Mouse (Mus musculus) yolk sac, embryonic 10.5 days (tissue): ENCODE data around the gene Trove2.

Source experiments
- DNase-seq: peaks from one replicate; pipeline ENCODE4 v3.0.0-alpha.2; 2017; ENCODE audit warnings: low spot score

Gene Trove2

DNA sequence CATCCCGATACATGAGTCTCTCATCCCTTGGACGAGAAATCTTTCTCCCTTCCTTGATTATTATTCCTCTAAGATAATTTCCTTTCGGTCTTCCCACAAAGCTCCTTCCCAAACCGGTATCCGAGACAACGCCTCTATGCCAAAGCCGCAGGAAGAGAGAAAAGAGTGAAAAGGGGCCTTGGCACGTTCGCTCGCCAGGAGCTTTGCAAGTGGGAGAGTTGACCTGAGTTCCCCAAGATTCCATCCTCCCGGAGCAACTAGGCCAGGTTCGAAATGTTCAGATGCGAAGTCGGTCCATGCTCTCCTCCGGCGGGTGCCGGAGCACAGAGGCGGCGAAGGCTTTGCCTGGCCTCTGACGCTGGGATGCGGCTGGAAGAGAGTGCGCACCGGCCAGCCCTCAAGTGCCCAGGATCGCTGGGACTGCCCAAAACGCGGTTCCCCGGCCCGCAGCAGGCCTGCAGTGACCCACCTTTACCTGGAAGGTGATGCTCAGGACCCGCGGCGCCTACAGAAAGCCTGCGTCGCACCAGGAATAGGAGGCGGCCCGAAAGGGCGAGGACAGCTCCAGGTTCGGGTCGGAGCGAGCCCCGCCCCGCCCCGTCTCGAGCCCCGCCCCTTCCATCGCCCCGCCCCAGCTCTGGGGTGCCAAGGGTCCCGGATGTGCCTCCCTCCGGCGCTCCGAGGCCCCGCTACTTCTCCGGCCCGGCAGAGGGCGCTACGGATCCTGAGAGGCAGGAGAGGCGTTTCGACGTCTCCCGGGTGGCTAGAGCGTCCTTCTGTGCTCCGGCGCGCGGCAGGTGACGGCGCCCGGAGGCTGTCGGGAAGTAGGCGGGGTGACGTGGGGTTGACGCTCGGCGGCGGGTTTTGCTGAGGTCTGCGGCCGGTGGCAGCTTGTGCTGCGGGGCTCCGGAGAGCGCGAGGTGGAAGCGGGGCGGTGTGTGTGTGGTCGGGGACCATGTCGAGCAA is at the start of gene Trove2, which contains the start of gene Uchl5:
Gene Trove2, minus strand, starts transcription at position 623 of the 966 bp plus-strand sequence.
Gene Uchl5, plus strand, starts transcription at position 827 of the 966 bp plus-strand sequence.
- DNase-seq: peak; percentile 98

GRCm38 (mm10) chr1:143822677-143823076 is 45.8 kb upstream of the Trove2 start:
- DNase-seq: no peak

DNA sequence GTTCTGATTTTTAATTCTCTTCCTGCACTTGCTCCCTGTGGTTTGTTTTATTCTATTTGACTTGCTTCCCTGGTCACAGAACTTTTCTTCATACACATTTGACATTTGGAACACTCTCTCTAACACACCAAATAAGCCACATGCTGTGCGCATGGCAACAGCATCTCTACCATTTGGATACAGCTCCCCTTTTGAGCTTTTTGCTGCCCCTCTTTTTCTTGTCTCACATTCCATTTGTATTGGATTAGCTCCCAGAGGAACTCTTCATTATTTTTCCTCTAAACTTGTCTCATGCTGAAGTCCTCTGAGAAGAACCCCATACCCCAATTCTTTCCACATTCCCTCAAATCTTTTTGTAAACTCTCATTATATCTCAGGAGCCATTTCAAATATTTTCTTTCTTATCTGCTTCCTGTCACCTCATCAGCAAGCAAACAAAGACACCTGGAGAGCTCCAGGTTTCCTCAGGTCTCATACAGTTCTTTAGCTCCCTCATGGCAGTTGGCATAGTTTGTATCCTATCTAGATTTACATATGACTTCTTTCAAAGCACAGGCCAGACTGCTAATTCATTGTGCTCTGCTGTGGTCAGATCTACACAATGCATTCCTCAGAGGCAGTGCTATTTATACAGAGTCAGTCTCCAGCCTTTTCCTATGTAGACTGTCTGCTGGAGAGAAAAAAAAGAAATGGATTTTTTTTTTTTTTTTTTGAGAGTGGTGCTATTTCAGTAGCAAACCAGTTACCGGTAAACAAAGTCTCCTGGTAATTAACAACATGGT is 43.4 kb upstream of the Trove2 start:
- no peak for DNase-seq

DNA sequence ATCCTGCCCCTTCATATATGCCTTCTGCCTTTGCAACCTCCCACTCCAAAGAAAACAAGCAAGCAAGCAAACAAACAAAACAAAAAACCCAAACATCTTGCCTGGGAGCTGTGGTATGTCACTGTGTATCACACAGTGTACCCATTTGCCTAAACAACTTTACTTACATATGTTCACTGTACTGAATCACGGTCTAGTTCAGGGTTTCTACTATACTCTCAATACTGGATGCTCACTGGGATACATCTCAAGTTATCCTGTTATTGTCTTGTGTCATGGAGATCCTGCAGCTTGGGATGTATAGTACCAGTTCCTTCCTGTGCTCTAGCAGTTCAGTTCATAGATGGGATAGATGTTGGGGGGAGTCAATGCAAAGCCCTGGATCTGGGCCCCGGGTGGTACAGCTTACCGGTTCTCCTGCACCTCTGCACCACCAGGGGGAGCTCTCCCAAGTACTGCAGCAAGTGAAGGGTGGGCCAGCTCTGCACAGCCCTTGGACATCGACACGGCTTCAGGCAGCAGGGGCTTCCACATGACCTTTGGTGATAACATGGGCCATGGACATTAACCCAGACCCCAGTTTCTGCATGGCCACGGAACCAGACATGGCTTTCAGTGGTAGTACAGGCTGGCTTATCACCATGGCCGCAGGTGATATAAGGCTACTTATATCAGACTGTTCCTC is 37.0 kb upstream of the Trove2 start:
- DNase-seq: peak; percentile 40

DNA sequence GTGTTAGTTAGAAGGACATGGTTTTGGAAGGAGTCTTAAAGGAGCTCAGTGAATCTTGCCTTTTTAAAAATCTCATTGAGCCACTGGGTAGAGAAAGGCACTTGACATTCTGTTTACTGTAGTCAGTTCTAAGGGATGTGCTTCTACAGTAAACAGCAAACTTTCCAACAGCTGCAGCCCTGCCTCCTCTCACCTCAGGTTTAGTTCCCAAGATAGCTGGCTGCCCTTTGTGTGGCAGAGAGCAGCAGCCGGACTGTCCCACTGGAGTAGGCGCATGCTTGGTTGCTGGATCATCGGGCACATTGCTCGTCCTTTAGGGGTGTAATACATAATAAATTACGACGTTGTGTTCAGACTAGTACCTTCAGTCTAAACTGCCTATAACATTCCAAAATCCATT is 32.2 kb upstream of the Trove2 start:
- no peak for DNase-seq

GRCm38 (mm10) chr1:143803537-143803936 is 26.7 kb upstream of the Trove2 start:
- no peak for DNase-seq

DNA sequence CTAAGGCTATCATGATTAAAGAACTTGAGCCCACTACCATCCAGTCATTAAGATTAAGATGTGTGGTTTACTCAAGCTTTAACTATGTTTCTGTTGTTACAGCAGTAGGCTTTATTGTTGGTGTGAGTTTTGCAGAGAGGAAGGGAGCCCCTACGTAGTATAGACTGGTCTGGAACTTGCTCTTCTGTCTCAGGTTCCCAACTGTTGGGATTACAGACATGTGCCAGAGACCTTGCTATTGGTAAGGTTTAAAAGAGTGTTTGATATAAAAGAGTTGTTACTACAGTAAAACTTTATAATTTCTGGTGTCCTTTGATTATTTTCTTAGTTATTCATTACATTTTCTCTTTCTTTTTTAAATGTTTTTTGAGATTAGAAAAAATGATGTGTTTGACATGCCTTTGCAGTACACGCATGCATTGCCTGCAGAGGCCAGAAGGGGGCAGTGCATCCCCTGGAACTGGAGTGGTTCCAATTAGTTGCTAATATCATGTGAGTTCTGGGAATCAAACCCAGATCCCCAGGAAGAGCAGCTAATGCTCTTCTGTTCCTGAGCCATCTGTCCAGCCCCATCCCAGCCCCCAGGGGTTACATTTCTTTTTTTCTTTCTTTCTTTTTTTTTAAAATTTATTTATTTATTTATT is 11.8 kb upstream of the Trove2 start:
- DNase-seq: no peak

- peak; percentile 59 for DNase-seq
Observed at GRCm38 (mm10) chr1:143777558-143778218, 820 bp upstream of the Trove2 start.

- no peak for DNase-seq
Observed at GRCm38 (mm10) chr1:143773909-143774308, 3.0 kb downstream of the Trove2 start.

DNA sequence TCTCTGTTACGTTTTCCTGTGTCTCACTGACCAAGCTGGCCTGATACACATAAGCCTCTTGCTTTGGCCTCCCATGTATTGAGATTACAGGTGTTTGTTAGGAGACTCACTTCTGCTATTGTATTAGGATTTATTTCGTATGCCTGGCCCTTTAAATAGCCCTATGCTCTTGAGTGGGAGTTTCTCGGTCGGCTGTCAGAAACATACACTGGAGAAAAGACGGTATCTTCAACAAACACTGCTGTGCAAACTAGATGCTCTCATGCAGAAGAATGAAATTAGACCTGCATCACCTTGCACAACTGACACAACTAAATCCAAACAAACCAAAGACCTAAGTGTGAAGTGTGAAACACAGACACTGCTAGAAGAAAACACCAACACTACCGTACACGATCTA is 3.8 kb downstream of the Trove2 start:
- DNase-seq: no peak

- DNase-seq: no peak
Observed at GRCm38 (mm10) chr1:143770444-143771109, 6.3 kb downstream of the Trove2 start.

GRCm38 (mm10) chr1:143766238-143766637 is 10.6 kb downstream of the Trove2 start:
- DNase-seq: no peak

GRCm38 (mm10) chr1:143765801-143766200 is 11.1 kb downstream of the Trove2 start:
- DNase-seq: no peak

GRCm38 (mm10) chr1:143764443-143764842 is 12.4 kb downstream of the Trove2 start:
- no peak for DNase-seq

DNA sequence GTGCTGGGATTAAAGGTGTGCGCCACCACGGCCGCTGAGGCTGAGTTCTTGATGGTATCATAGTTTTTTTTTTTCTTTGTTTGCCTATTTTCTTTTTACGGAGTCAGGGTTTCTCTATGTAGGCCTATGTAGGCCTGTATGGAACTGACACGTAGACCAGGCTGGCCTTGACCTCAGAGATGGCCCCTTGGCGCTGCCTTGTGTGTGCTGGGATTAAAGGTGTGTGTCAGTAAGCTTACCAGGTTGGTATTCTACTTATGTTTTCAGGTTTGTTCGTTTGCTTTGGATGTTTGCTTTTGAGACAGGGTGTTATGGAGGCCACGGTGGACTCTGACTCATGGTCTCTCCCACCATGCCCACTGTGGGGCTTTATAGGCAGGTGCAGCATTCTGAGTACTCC is 14.7 kb downstream of the Trove2 start:
- peak; percentile 65 for DNase-seq

DNA sequence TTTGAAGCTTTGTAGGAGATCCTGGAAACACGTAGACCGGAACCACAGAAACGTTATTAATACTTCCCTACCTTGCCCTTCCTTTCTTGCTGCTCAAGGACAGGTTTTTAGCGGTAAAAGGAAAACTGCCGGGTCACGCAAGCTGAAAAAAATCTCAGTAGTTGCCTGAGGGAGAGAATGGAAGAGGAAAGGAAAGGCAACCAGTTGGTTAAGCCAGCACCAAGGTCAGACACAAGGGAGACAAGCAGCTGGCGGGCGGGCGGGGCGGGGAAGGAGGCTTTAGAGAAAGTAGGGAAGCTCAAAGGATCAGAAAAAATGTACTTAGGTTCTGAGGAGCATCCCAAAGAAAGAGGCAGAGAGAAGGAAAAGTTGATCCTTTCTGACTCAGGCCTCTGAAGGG is 31.0 kb downstream of the Trove2 start:
- no peak for DNase-seq

GRCm38 (mm10) chr1:143742186-143742585 is 34.7 kb downstream of the Trove2 start:
- DNase-seq: no peak

DNA sequence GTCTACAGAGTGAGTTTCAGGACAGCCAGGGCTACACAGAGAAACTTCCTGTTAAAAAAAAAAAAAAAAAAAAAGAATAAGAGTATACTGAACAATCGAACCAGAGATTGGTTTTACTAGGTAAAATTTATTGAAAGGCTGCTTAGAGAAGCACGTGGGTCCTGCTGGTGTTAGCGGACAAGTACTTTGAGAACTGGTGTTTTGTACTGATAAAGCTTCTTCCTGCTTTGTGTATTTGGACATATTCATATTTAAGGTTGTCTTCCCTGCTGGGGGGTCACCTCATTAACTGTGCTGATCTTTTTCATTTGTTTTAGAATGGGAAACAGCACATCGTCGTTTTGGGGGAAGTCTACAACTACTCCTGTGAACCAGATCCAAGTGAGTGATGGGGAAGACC is 35.5 kb downstream of the Trove2 start:
- no peak for DNase-seq

DNA sequence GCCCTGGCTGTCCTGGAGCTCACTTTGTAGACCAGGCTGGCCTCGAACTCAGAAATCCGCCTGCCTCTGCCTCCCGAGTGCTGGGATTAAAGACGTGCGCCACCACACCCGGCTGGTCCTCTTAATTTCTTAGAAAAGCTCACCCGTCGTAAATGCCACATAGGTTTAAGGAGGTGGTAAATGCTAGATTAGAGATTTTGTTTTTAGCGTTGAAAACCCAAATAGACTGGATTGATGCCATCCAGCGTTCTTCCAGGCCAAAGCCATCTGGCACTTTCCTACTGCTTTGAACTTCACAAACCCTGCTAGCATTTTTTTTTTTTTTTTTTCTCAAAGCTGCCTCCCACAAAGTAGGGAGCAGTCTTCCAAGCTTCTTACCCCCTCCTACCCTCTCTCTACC is 36.3 kb downstream of the Trove2 start:
- DNase-seq: no peak
